Mouse (Mus musculus) urinary bladder, postnatal 14 days (tissue): ENCODE measurements around the gene Abhd17b.

Source experiments
- DNase-seq: peaks from one replicate; pipeline ENCODE4 v3.0.0; 2021; ENCODE audit warnings: low spot score

The Abhd17b gene

GRCm38 (mm10) chr19:21733176-21733575 is 80.2 kb downstream of the Abhd17b start:
- no peak for DNase-seq

- DNase-seq: peak; percentile 24
These were observed 81.1 kb downstream of the Abhd17b start for GRCm38 (mm10) chr19:21734112-21734511.
